Mouse (Mus musculus) E14TG2a.4 (cell line): Measurements from ENCODE around the gene Stat6.

ENCODE experiments used
- H3K27me3 ChIP-seq: 2 replicates; pipeline ENCODE4 v1.6.1; 2014; ENCODE audit warnings: low read length, control low read depth; ENCODE audit not compliant: insufficient read depth
- H3K36me3 ChIP-seq: 2 replicates; pipeline ENCODE4 v1.6.1; 2014; ENCODE audit warnings: low read length, control low read depth; ENCODE audit not compliant: insufficient read depth
- H3K4me1 ChIP-seq: replicated peaks from 2 replicates; pipeline ENCODE4 v1.6.1; 2014; ENCODE audit warnings: low read depth, low read length, control low read depth
- H3K4me3 ChIP-seq: replicated peaks from 2 replicates; pipeline ENCODE4 v1.5.1; 2014; ENCODE audit warnings: mild to moderate bottlenecking, low read length
- H3K9me3 ChIP-seq: 2 replicates; pipeline ENCODE4 v1.6.1; 2014; ENCODE audit warnings: low read length, control low read depth
- CTCF ChIP-seq: conservative IDR thresholded peaks from 2 replicates; pipeline ENCODE4 v1.5.1; 2014; ENCODE audit warnings: low read length
- NANOG ChIP-seq: IDR thresholded peaks from 2 replicates; pipeline ENCODE4 v1.6.1; 2014; ENCODE audit warnings: borderline replicate concordance, low read length, mixed read lengths
- POU5F1 ChIP-seq: IDR thresholded peaks from 2 replicates; pipeline ENCODE4 v1.6.1; 2014; ENCODE audit warnings: low read length, borderline replicate concordance

Gene Stat6

GRCm38 (mm10) chr10:127642772-127643552 is at the start of gene Stat6:
Gene Stat6 (plus strand): TSS chr10:127642986.
- Histone ChIP-seq H3K4me3 (peak within 1 kb of the TSS; percentile 74), H3K36me3 (no peaks in the 10 kb centered on the region), H3K4me1 (peaks cover 27% of the 10 kb centered on the region), H3K27me3 (peaks cover 32% of the 10 kb centered on the region), H3K9me3 (no peaks in the 10 kb centered on the region)
- TF ChIP-seq NANOG (no peak), POU5F1 (no peak), CTCF (no peak)

GRCm38 (mm10) chr10:127594405-127594804 is 48.4 kb upstream of the Stat6 start:
- Histone ChIP-seq H3K27me3 (peaks cover 11% of the 10 kb centered on the region; the same call in 1 of the 2 replicates), H3K4me3 (no peak overlapping the region; the same call in 1 of the 2 replicates)
- TF ChIP-seq POU5F1 (no peak), CTCF (no peak), NANOG (no peak)

GRCm38 (mm10) chr10:127594930-127595715 is 47.7 kb upstream of the Stat6 start:
- H3K36me3 ChIP-seq: peaks cover 8% of the 10 kb centered on the region; the same call in 1 of the 2 replicates
- H3K9me3 ChIP-seq: no peaks in the 10 kb centered on the region
- peaks cover 11% of the 10 kb centered on the region; the same call in 1 of the 2 replicates for H3K27me3 ChIP-seq
- peak overlapping the region; percentile 57 for H3K4me3 ChIP-seq
- peaks cover 92% of the 10 kb centered on the region for H3K4me1 ChIP-seq
- TF ChIP-seq CTCF: no peak
- TF ChIP-seq NANOG: no peak
- no peak for TF ChIP-seq POU5F1

More at GRCm38 (mm10) chr10:127594405-127594804, 48.4 kb upstream of the Stat6 start:
- H3K4me1 ChIP-seq: peaks cover 92% of the 10 kb centered on the region
- H3K9me3 ChIP-seq: no peaks in the 10 kb centered on the region
- H3K36me3 ChIP-seq: peaks cover 13% of the 10 kb centered on the region; the same call in 1 of the 2 replicates

DNA sequence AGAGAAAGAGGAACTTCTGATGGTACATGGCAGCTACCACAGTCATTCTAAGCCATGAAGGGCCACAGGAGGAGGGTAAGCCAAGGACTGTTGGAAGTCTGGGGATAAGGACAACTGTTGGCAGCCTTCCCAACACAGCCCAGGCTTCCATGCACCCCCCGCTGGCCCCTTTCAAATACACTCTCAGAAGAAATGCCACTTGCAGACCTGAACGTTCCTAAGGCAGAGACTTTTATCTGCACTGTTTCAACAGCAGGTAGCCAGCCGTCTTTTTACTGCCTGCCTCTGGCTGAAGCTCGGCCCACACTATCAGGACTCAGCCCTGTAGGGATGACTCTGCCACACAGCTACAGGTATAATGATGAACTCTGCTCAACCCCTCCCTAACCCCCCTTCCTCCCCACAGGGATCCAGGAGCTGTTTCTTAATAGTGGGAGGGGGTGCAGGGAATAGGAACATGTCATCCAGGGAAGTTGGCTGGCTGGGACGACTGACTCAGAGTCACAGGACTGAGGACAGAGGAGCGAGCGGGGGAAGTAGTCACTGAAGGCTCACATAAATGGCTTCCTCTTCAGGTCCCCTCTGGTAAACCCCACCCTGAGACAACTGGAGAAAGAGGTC is 46.4 kb upstream of the Stat6 start:
- H3K36me3 ChIP-seq: peaks cover 8% of the 10 kb centered on the region; the same call in 1 of the 2 replicates
- no peak overlapping the region for H3K4me3 ChIP-seq
- no peaks in the 10 kb centered on the region for H3K9me3 ChIP-seq
- TF ChIP-seq POU5F1 (no peak), NANOG (no peak), CTCF (no peak)
- H3K4me1 ChIP-seq: peaks cover 92% of the 10 kb centered on the region
- peaks cover 11% of the 10 kb centered on the region; the same call in 1 of the 2 replicates for H3K27me3 ChIP-seq

- H3K36me3 ChIP-seq: peaks cover 8% of the 10 kb centered on the region; the same call in 1 of the 2 replicates
- H3K4me1 ChIP-seq: peaks cover 87% of the 10 kb centered on the region
- no peak for TF ChIP-seq NANOG
- TF ChIP-seq POU5F1: no peak
- TF ChIP-seq CTCF: no peak
- H3K4me3 ChIP-seq: no peak overlapping the region
- peaks cover 11% of the 10 kb centered on the region; the same call in 1 of the 2 replicates for H3K27me3 ChIP-seq
- H3K9me3 ChIP-seq: no peaks in the 10 kb centered on the region
These were observed 45.4 kb upstream of the Stat6 start for GRCm38 (mm10) chr10:127597311-127597901.

DNA sequence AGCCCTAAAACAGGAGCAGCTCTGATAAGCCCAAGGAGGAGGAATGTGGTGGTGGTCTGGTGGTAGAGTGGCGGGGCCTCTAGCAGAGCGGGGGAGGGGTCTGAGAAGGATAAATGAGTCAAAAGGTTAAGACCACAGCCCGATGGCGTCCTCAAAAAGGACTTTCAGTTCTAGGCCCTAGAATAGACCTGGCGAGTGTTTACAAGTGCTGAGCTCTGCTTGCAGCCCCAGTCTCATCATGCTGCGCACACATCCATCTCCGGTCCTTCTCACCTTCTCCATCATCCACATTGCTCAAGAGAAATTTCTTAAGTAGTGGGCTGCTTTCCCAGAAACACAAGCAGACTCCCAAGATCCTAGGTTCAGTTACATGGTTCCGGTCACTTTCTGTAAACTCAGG is 44.2 kb upstream of the Stat6 start:
- Histone ChIP-seq H3K4me1 (peaks cover 85% of the 10 kb centered on the region), H3K9me3 (no peaks in the 10 kb centered on the region), H3K27me3 (peaks cover 11% of the 10 kb centered on the region; the same call in 1 of the 2 replicates), H3K36me3 (no peaks in the 10 kb centered on the region), H3K4me3 (peak overlapping the region; percentile 39)
- no peak for TF ChIP-seq POU5F1
- TF ChIP-seq NANOG: no peak
- no peak for TF ChIP-seq CTCF

DNA sequence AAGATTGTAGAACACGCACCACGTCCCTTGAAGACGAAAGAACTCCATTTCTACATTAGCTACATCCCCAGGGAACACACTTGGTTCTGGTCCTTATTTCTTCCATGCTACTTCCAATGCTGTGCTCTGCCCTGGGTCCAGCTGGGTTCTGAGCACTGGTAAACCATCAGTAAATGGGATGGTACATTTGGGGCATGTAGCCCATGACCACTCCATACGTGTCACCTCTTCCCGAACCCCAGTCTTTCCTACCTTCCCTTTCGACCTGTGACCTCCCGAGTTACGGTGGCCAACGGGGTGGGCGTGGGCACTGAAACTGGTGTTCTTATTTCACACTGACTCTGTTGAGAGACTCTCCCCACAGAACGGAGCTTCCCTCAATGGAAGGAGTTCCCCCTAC is 43.5 kb upstream of the Stat6 start:
- Histone ChIP-seq H3K36me3 (0 out of 2 replicates have a peak, but pooled peaks cover 4% of the 10 kb centered on the region), H3K27me3 (peaks cover 10% of the 10 kb centered on the region; the same call in 1 of the 2 replicates), H3K9me3 (no peaks in the 10 kb centered on the region), H3K4me3 (no peak overlapping the region), H3K4me1 (peaks cover 84% of the 10 kb centered on the region)
- TF ChIP-seq NANOG (no peak), CTCF (no peak), POU5F1 (no peak)
